Mouse (Mus musculus): ENCODE results near the gene Arhgap24.

GRCm38 (mm10) chr5:102483285-102483975 is 2.2 kb downstream of the Arhgap24 start:
- TF ChIP-seq CTCF (IDR thresholded peaks at IDR 0.05; ENCODE audit: borderline replicate concordance, extremely low read depth, insufficient read depth, insufficient read length) (no peak), POLR2A (IDR thresholded peaks at IDR 0.05; ENCODE audit: borderline replicate concordance, extremely low read depth, insufficient read depth, insufficient read length, poor library complexity, severe bottlenecking) (no peak)
